Mouse (Mus musculus) hindbrain, embryonic 10.5 days (tissue): ENCODE measurements around the gene Mier1. TPM values are rescaled to one million over a fixed set of nuclear protein-coding genes. Genes with fewer than 3 reads are reported as not detected.

ENCODE experiments used
- DNase-seq: peaks from one replicate; pipeline ENCODE4 v3.0.0-alpha.2; 2017; ENCODE audit warnings: low spot score
- H3K27ac ChIP-seq: fragments of 300-500 bp; sonication (generic); 2 replicates; pipeline ENCODE4 v1.5.1; 2016; ENCODE audit warnings: mild to moderate bottlenecking, moderate library complexity
- H3K27me3 ChIP-seq: fragments of 300-500 bp; sonication (generic); 2 replicates; pipeline ENCODE4 v1.6.1; 2016; ENCODE audit warnings: mild to moderate bottlenecking; ENCODE audit not compliant: poor library complexity, insufficient read depth, severe bottlenecking
- H3K36me3 ChIP-seq: fragments of 300-500 bp; sonication (generic); 2 replicates; pipeline ENCODE4 v1.6.1; 2016; ENCODE audit warnings: mild to moderate bottlenecking, moderate library complexity
- H3K4me1 ChIP-seq: fragments of 300-500 bp; sonication (generic); replicated peaks from 2 replicates; pipeline ENCODE4 v1.6.1; 2016; ENCODE audit warnings: mild to moderate bottlenecking
- H3K4me3 ChIP-seq: fragments of 300-500 bp; sonication (generic); 2 replicates; pipeline ENCODE4 v1.5.1; 2016; ENCODE audit warnings: mild to moderate bottlenecking, moderate library complexity
- H3K9me3 ChIP-seq: fragments of 300-500 bp; sonication (generic); 2 replicates; pipeline ENCODE4 v1.6.1; 2016; ENCODE audit warnings: mild to moderate bottlenecking, moderate library complexity
- WGBS: fragments of 180-500 bp; shearing (Covaris S2); methylation state at CpG from one replicate; pipeline ENCODE4 v1.1.7; 2016; 5-methylcytosine and 5-hydroxymethylcytosine counted together
- polyA plus RNA-seq: library from polyadenylated mRNA; unstranded; fragments of >200 nt; fragmentation: Nextera tagmentation; extraction: Ambion mirVana; gene quantifications from 2 replicates; pipeline ENCODE4 v1.2.1, GENCODE M21; 2016

The Mier1 gene
- polyA plus RNA-seq, 1 experiment from 2014 or later: 29.6 TPM

GRCm38 (mm10) chr4:103214498-103214924 lies 100.3 kb downstream of the Mier1 start:
- DNase-seq: peak; percentile 79
- H3K27me3 ChIP-seq: no peaks in the 10 kb centered on the region
- peak overlapping the region; percentile 81 for H3K4me3 ChIP-seq
- peaks cover 20% of the 10 kb centered on the region for H3K36me3 ChIP-seq
- H3K27ac ChIP-seq: peak overlapping the region; percentile 98
- under 1% methylated on average over 48 of the region's 48 CpGs for WGBS
- H3K9me3 ChIP-seq: no peaks in the 10 kb centered on the region
- peaks cover 27% of the 10 kb centered on the region for H3K4me1 ChIP-seq

Other genes with a start within 250 kb of the Mier1 start
- 0.55 and 3.2 TPM in 2 replicates for gene Tctex1d1, start 135.8 kb upstream of the Mier1 start, polyA plus RNA-seq
- not detected in 2 replicates for gene Insl5, start 87.5 kb upstream of the Mier1 start, polyA plus RNA-seq
- gene Wdr78, start 165 bp downstream of the Mier1 start, polyA plus RNA-seq: 4.6 and 5.6 TPM in 2 replicates
- gene Slc35d1, start 100.8 kb downstream of the Mier1 start, polyA plus RNA-seq: 8.0 and 10.2 TPM in 2 replicates
- not detected in 2 replicates for gene 4921539E11Rik, start 176.5 kb downstream of the Mier1 start, polyA plus RNA-seq
- gene Oma1, start 199.4 kb downstream of the Mier1 start, polyA plus RNA-seq: 14.0 and 16.8 TPM in 2 replicates